Mouse (Mus musculus) C2C12 (cell line): Measurements from ENCODE around the gene Ly6f.

Source experiments
- CTCF ChIP-seq: IDR thresholded peaks from one replicate; pipeline ENCODE4 v1.5.1; 2011; ENCODE audit not compliant: control insufficient read depth, insufficient read depth, insufficient read length
- FOSL1 ChIP-seq: IDR thresholded peaks from one replicate; pipeline ENCODE4 v1.8.0; 2011; ENCODE audit warnings: mild to moderate bottlenecking, low read length; ENCODE audit not compliant: poor library complexity, insufficient read depth, severe bottlenecking
- MAX ChIP-seq: IDR thresholded peaks from one replicate; pipeline ENCODE4 v1.6.1; 2011; ENCODE audit warnings: mild to moderate bottlenecking, control low read depth
- MYOD1 ChIP-seq: IDR thresholded peaks from one replicate; pipeline ENCODE4 v1.6.1; 2011; ENCODE audit warnings: low read depth; ENCODE audit not compliant: control insufficient read depth, insufficient read length

- TF ChIP-seq CTCF (no peak), FOSL1 (no peak), MAX (no peak), MYOD1 (no peak)
Observed at GRCm38 (mm10) chr15:75221942-75222341, 46.3 kb upstream of the Ly6f start.
